Mouse (Mus musculus): ENCODE measurements at regions not wholly inside any gene's neighbourhood (a gene's known extent, or its start where the extent isn't known, plus 50 kb on each side); places are given as distances from the start of the nearest gene placed in this dataset.

DNA sequence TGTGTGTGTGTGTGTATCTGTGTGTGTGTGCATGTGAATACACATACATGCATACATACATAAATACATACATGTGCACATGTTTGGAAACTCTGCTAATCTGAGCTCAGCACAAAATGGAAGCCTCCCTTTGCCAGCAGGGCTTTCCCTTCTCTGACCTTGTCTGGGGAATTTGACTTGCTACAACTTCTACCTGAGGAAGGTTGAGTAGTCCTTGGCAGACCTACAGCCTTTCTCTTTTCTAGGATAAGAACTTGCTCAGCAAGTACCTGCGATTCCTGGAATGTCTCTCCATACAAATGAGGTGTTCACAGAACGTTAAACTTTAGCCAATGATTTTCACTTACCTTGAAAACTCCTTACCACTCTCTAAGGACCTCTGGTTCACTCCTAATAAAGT, 472.7 kb upstream of the Nr2f2 start:
- DNase-seq (ENCODE audit: extremely low read depth, insufficient read length, low spot score) = no peak

DNA sequence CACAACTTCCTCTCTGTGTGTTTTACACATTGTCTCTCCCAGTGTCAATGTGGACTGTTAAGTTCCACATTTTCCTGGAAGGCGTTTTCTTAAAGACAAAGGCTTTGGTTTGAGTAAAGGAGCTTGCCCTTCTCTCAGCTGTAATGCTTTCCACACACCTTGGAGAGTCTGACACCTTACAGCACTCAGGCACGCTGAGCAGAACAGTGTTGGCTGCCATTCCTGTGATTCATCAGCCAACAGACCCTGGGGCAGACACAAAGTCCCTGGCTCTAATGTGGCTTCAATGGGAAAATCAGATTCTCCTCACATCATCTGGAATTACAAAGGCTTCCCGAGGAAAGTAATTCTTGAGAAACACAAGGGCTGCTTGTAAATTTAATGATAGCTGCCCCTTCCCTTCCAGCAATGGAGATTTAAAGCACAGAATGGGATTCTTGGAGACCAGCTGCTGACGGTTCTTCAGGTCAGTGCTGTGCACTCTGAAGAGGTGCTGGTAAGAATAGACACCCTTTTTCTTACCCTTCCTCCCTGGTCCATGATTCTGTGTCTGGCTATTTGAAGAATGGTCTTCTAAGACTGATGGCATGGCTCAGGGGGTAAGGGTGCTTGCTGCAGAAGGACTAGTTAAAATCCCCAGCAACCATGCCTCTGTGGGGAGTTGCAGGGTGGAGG, 468.4 kb upstream of the Nr2f2 start:
- peak; percentile 31 for DNase-seq (ENCODE audit: extremely low read depth, insufficient read length, low spot score)

DNA sequence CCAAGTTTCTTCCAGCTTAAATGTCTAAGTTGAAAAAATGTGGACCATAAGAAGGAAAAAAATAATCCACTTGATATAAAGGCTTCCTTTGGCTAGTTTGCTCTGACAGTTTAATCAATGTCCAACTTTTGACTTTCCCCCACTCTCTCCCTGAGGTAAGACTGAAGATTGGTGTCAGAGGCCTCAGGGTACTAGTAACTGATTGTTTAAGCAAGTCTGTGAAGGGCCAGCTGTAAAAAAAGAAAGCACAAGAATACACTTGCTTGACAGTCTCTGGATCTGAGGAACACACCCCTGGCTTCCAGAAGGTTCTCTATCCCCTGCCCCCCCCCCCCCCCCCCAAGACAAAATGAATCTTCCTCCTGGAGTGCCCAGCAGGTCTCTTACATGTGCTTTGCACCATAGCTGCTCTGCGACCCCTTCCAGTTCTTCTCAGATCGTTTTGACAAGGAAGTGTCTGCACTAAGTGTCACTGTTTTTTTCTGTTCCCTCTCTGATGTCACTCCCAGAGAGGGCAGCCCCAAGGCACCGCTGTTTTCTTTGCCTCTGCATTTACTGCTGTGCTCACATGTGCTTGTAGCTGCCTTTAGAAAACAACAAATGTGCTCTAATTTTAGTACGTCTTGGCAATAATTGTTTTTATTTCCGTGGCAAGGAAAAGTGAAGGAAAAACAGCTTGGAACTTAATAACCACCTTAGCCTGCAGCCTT, 462.1 kb upstream of the Nr2f2 start:
- DNase-seq (ENCODE audit: extremely low read depth, insufficient read length, low spot score) = no peak

DNA sequence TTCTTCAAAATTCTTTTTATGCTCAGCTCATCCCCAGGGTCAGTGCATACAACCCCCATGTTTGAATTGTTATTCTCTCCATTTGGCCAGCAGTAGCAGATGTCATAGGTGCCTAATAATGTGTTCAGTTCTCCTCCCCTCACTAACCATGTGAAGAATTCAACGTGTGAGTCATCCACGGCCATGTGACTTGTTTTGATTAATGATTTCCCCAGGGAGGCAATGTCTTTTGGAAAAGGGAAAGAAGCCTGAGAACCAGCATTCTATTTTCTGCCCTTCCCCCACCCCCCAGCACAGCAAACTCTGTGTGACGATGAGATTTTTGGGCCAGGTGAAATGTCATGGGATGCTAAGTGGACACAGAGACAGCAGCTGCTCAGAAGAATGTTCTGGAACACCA, 459.5 kb upstream of the Nr2f2 start:
- peak; percentile 27 for DNase-seq (ENCODE audit: extremely low read depth, insufficient read length, low spot score)

DNA sequence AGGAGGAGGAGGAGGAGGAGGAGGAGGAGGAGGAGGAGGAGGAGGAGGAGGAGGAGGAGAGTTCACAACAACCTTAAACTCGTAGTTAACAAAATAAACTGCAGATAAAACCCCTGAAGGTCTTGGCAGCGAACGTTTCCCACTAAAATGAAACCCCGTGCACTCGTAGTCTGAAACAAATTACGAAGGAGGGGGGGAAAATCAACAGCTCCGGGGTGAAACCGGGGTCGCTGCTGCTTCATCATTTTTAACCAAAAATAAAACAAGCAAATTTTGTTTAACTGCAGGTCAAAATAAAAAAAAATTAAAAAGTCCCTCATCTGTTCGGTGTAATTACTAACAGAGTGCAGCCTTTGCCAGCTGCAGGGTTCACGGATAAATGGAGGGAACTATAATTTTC, 456.5 kb upstream of the Nr2f2 start:
- DNase-seq (ENCODE audit: extremely low read depth, insufficient read length, low spot score) = no peak

DNA sequence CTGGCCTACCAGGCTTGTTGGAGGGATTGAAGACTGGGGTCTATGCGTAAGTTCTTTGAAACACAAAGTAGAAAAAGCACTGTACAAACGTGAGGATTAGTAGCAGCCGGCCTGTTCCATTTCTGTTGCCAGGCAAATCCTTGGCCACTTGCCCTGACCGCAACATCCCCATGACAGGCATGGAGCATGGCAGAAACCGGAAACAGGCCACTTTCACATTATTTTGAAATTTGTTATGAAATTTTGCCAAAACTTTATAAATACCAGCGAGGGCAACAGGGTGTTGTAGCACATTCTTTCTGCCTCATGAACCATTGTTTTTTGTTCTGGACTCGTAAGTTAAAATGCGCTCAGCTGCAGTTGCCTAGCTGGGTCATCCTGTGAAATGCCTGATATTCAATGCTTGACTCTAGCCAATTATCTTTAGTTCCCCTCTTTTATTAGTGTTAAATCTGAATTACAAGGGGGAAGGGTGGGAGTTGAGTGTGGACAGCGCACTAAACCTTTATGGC, 455.8 kb upstream of the Nr2f2 start:
- peak; percentile 17 for DNase-seq (ENCODE audit: extremely low read depth, insufficient read length, low spot score)

DNA sequence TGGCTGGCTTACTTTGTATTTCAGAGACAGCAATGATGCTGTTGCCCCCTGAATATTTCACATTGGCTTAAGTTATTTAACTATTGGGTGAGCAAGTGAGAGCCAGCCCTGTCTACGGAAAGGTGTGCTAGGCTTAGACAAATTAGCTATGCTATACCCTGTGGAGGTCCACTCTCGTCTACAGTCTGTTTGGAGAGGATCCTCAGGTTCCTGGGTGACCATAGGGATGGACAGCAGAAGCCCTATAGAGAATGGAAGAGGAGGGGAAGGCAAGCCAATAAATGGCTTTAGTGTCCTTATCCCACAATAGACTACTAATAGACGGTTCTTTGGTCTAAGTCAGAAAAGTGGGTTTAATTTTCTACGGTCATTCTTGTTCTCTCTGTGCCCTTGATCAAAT, 455.3 kb upstream of the Nr2f2 start:
- DNase-seq (ENCODE audit: extremely low read depth, insufficient read length, low spot score) = no peak

DNA sequence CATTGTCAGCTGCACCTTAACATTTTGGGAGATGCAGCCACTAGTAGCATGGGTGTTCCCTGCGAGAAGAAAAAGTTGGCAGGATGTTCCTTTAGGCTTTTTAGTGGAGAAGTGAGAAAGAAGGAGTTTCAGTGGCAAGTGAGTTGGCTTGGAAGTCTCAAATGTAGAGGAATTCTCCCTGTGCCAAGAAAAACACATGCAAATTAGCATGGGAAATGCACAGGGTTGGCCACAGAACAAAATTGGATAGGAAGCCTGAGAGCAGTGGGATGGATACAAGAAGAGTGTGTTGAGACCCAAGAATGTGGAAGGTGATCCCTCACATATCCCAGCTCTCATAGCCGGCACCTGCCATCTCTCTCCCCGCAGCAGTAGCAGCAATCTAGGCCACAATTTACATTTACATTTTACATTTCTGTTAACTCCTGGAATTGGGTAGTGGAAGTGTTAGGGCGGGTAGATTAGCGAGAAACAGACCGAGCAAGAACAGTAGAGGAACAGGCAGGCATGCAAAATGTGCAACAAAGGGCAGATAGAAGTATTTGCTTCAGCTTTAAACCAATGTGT, 450.9 kb upstream of the Nr2f2 start:
- peak; percentile 12 for DNase-seq (ENCODE audit: extremely low read depth, insufficient read length, low spot score)

DNA sequence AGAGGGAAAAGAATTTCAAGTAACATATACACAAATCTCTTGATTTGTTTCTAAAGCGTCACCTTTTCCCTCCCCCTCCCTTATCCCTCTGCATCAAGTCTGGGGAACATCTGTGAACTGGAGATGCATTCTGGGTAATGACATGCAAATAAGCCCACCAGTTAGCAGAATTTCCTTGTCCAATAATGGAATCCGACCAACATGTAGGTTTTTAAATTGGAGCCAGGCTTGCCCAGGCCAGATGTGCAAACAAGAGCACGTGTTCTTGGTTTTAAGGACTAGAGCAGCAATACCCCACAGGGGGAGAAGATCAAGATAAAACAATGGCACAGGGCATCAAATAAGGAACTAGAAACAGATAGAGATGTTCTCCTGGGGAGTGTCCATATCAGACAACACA, 447.9 kb upstream of the Nr2f2 start:
- DNase-seq (ENCODE audit: extremely low read depth, insufficient read length, low spot score) = no peak

DNA sequence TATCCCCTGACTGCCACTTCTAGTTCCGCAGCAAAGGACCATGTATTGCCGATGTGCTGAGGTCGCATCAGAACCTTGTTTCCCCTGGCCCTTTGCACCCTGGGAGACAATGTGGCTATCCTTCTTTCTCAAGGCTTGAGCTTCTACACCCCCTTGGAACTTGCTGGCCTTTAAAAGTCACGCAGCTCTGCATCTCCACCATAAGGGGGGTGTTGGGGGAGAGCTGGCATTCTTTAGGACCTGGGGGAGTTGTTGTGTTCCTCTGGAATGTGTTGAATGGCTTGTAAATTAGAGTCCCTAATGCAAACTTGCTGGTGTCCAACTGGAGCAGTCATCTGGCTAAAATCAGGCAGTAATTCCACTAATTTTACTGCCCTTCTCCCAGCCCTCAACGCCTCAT, 446.6 kb upstream of the Nr2f2 start:
- no peak for DNase-seq (ENCODE audit: extremely low read depth, insufficient read length, low spot score)

DNA sequence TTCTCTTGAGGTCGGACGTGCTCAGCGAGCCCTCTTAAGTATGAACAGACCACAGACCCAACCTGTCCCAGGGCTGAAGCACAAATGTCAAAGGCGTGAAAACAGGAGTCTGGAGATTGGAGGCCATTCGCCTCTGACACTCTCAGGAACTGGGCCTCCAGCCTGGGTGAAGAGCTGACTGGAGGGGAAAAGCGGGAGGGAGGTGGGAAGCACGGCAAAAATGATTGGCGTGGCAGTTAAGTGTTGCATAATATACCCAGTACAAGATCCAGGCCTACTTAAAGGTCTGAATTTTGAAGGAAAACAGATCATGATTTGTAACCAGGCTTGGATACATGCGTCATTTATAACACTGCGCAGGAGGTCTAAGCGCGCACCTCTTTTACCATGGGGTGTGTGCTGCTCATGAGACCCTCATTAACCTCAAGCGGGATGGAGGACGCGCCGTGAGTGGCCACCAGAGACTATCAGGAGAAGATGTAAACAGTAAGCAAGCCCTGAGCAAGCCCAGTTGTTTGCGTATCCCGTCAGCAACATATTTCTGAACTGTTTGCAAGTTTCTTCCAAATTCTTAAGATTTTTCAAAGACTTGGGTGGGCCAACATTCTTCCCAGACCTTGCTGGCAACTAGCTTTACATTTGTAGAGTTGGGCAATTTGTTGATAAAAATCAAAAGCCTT, 444.0 kb upstream of the Nr2f2 start:
- DNase-seq (ENCODE audit: extremely low read depth, insufficient read length, low spot score) = no peak

DNA sequence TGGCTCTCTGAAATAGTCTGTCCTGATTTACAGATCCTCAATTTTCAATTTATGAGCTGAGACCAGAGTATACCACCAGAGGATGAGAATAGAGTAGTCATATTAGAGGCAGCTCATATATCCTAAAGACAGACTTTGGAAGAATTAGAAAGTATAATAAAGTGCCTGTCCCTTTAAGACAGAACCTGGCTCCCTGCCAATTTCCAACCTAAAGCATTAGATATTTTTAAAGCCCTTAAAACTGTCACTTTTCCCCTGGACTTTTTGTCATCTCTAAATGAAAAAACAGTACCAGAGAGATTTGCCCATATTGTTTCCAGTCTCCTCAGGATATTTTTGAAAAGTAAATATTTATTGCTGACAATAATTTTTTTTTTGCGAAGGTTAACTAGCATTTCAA, 437.7 kb upstream of the Nr2f2 start:
- no peak for DNase-seq (ENCODE audit: extremely low read depth, insufficient read length, low spot score)

DNA sequence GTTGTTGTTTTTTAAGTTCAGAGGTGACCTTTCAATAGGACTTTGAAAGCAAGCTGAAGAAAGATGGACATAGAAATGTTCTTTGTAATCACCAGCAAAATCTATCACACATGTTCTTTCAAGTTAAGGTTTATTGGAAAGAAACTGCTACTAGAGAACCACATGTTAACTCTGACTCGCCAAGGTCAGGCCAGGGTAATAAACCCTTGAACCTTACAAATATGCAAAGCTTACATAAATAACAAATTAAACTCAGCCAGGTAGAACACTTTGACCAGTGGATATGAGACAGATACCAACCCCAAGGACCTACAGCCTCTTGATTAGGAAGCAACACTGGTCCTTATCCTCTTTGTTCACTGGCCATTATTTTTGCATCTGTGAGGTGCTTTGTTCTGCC, 433.4 kb upstream of the Nr2f2 start:
- DNase-seq (ENCODE audit: extremely low read depth, insufficient read length, low spot score) = no peak

DNA sequence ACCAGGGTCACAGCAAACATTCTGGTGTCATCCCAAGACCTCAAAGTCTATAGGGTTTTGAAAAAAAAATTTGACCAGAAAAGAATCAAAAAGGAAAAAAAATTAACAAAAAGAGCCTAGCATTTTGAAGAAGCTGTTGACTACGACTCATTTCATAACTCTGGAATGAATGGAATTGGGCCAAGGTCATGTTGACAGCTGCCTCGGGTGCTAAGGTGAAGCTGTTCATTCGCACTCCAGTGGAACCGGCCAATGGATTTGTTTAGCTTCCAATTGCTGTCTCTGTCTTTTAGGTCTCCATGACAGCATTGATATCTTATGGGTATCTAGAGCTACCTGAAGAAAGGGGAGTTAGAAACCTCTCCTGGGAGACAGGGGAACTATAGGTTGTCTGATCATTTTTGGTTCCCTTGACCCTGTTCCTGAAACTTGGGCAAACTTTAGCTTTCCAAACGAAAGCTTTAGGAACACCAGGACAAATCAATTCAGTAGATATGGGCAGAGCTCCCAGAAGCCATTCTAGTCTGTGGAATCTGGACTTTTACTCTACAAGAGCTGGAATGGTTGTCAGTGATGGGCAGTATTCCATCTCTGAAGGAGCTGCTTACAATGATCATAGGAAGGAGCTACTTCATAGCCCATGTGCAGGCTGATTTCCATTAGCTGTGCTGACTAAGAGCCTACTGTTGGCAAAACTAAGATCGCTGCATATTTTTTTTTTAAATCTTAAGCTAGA, 432.7 kb upstream of the Nr2f2 start:
- no peak for DNase-seq (ENCODE audit: extremely low read depth, insufficient read length, low spot score)

DNA sequence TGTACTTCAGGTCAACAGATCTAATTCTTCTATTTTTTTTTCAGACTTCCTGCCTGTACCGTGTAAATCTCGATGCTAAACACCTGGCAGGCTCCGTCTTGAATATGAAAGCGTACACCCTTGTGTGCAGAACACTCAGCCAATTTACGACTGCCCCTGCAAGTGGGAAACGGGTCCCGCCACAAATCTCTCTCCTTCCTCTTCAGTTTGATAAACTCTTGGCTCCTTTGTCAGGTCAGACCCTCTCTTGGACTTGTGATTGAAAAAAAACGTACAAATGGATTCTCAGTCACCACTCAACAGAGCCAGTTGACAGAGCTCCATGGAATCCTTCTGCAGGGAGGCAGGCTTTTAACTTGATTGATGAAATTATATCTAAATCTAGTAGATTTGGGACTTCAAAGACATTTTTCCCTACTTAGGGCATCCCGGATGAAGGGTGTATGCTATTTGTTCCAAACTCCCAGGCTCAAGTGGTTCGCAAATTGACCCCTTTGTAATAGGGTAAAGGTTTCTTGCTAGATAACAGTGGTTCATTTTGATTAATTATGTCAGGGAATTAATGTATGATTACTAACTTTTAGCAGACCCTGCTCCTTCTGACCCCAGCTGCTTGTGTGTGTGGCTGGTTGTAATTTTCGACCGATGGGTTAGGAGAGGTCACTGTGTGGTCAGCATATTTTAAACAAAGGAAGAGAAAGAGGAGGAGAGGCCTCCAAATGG, 429.7 kb upstream of the Nr2f2 start:
- no peak for DNase-seq (ENCODE audit: extremely low read depth, insufficient read length, low spot score)

DNA sequence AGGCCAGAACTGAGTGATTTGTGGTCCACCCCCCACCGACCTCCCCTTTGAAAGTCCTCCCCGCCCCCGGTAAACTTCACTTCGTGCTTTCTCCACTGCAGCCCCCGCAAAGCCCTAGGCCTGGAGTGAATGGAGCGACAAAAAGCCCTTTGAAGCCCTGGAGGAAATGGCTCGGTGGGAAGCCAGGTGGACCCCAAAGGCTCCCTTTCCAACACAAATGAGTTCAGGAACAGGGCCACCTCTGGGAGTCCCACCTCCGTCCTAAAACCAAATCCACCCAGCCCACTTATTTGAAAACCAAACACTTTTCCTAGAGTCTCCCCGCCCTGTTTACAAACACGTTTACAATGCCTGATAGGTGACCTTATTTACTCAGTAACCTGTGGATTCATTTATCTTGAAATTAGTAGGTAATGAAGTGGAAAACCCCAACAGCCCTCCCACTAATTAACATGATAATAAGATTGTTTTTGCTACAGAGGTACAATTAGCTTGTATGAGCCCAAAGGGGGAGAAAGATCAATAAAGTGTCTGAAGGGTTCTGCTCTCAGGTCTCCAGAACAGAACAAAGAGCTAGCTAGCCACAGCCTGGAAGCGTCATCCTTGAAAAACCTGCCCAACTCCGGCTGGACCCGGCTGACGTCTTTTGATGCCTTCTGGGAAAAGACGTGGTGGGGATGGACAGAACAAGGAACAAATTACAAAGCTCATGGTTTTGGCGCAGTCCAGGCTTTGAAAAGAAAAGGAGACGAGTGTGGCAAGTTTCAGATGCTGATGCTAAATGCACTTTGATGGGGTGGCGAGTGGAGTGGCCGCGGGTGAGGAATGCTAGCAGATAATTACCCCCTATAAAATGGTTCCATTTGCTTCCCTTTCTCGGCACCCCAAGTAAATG, 422.6 kb upstream of the Nr2f2 start:
- no peak for DNase-seq (ENCODE audit: extremely low read depth, insufficient read length, low spot score)

DNA sequence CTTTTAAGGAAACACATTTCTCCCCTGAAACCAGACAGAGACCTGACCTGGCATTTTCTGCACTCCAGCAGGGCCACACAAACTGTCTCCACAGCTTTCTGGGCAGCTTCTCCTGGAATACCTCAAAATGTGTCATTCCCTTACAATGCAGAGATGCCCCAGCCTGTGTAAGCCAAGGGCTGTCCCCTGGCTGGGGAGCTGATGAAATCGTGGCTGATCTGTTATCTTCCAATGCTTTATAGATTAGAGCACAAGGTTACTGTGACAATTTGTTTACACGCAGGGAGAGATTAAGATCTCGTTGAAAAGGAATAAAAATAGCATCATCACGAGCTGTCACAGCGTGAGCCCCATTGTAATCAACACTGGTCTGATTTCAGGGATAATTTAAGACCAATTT, 421.4 kb upstream of the Nr2f2 start:
- DNase-seq (ENCODE audit: extremely low read depth, insufficient read length, low spot score) = no peak

DNA sequence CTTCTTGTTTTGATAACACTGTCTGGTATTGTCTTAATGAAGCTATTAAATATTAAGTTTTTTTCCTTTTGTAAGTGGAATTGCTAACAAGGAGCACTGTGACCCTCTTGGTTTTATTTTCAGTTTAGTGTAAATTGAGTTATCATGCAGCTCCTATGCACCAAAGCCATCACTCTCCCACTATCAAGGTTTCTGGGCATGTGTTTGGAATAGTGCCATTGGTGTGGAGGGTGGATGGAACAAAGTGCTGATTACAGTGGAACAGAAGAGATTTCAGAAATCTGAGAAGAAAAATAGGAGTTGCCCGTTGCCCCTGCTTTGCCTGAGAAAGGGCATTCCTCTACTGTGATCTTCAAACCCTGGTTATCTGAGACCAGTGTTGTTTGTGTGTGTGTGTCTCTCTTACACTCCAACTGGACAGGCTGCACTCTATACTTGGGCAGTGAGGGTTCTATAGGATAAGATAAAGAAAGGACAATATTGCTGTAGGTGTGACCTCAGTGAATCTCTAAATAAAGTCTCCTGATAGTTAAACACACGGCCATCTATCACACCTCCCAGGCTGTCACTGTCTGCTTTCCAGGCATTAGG, 414.3 kb upstream of the Nr2f2 start:
- no peak for DNase-seq (ENCODE audit: extremely low read depth, insufficient read length, low spot score)

DNA sequence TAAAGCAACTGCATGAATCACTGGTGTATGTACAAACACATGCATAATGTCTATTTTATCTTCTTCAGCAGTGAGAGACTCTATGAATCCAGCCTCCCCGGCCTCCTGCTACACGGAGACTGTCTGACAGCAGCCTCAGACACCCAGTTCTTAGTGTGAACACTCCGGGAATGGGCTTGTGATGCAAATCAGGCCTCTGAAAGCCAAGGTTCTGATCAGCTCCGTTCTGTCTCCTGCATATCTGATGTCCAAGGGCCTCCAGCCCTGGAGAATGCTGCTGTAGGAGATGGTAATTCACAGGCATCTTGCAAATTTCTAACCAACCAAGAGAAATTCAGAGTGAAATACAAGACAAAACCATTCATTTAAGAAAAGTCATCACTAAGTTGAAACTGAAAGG, 411.2 kb upstream of the Nr2f2 start:
- no peak for DNase-seq (ENCODE audit: extremely low read depth, insufficient read length, low spot score)

Data from 3134 (cell line).